Mouse (Mus musculus): ENCODE data around the gene Sag. TPM values are rescaled to one million over a fixed set of nuclear protein-coding genes. Genes with fewer than 3 reads are reported as not detected.

Gene Sag
- total and polyA plus RNA-seq, 3 experiments = 0.19 to 2.0 (median 1.0) TPM

DNA sequence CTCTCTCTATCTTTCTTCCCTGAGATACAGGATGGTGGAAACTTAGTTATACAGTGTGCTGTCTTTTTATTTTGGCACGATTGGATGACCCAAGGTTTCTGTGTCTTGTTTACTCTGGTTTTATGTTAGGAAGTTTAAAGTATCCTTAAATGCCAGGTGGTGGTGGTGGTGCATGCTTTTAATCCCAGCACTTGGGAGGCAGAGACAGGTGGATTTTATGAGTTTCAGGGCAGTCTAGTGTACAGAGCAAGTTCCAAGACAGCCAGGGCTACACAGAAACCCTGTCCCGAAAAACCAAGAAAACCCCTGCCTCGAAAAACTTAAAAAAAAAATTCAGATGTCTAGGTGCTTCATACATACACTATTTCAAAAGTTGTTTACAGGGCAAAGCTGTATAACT is 75.6 kb downstream of the Sag start:
- Histone ChIP-seq H3K9me3 (replicated peaks; ENCODE audit: low read length) (no peaks in the 10 kb centered on the region), H3K27me3 (replicated peaks) (no peaks in the 10 kb centered on the region), H3K4me3 (replicated peaks in 1 of 3; ENCODE audit: low read depth in 2 of 3, low read length in 2 of 3, poor library complexity in 1 of 3) (no peak overlapping the region), H3K9ac (ENCODE audit: insufficient read depth, low read depth) (0 out of 2 replicates have a peak overlapping the region, but pooled peaks have one; percentile 9), H3K27ac (ENCODE audit: insufficient read depth, low read depth) (no peak overlapping the region), H3K36me3 (replicated peaks in 1 of 2; ENCODE audit: control insufficient read depth in 1 of 2, insufficient read depth in 1 of 2, low read length in 1 of 2) (peaks cover 9 to 48% of the 10 kb centered on the region in 2 experiments), H3K4me1 (ENCODE audit: control insufficient read depth in 1 of 2, insufficient read depth in 2 of 2) (peaks cover 48 to 78% of the 10 kb centered on the region in 2 experiments), H3K79me2 (replicated peaks; ENCODE audit: control insufficient read depth, extremely low read depth, insufficient read depth, poor library complexity, severe bottlenecking) (peaks cover 81% of the 10 kb centered on the region), H3K4me2 (ENCODE audit: insufficient read depth, low read depth, poor library complexity, severe bottlenecking) (peak overlapping the region; percentile 86)
- DNase-seq (ENCODE audit: extremely low read depth) = no peak
- in situ Hi-C loops (cut with MboI; ENCODE audit: low pct_ligation_motif_present, low pct_unique_long_range_greater_than_20kb, low sequenced_read_pairs) (no loop called here), dilution Hi-C loops (cut with MboI; ENCODE audit: extremely low pct_ligation_motif_present, extremely low pct_unique_long_range_greater_than_20kb, low sequenced_read_pairs) (no loop called here)
- TF ChIP-seq SIN3A (IDR thresholded peaks at IDR 0.05; ENCODE audit: low read length) = no peak

DNA sequence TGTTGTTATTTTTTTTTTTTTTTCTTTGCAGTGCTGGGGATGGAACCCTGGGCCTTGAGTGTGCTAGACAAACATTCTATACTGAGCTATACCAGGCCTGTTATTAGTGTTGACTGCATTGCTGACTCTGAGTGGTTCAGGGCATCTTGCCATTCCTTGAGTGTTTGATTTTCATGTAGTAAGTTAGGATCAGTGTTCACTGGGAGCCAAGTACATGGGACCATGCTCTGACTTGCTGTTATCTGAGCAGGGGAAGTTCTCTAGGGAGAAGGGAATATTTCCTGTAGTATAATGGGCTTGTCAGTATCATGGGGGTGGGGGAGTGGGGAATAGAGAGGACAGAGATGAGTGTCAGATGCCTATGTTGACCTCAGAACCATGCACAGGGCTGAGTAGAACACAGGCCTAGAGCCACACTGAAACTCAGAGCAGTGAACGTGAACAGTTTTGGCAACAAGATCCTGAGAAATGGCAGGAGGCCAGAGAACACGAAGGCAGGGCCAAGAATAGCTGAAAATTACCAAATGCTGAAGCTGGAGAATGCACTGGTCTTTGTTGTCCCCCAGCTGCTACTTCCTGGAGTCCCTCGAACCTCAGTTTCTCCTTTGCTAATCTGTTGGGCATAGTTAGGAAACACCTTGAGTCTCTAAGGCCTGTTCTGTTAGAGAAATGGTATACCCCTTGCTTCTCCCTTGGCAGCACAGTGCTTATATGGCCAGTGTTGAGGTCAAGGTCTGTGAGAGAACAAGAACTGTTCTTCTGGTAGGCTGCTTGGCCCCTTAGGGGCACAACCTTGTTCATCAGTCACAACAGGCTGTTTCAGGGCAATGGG is 76.2 kb downstream of the Sag start:
- dilution Hi-C loops (cut with MboI; ENCODE audit: extremely low pct_ligation_motif_present, extremely low pct_unique_long_range_greater_than_20kb, low sequenced_read_pairs) (no loop called here), in situ Hi-C loops (cut with MboI; ENCODE audit: low pct_ligation_motif_present, low pct_unique_long_range_greater_than_20kb, low sequenced_read_pairs) (no loop called here)
- Histone ChIP-seq H3K4me3 (replicated peaks in 1 of 3; ENCODE audit: low read depth in 2 of 3, low read length in 2 of 3, poor library complexity in 1 of 3) (no peak overlapping the region), H3K27me3 (replicated peaks) (no peaks in the 10 kb centered on the region), H3K9ac (ENCODE audit: insufficient read depth, low read depth) (0 out of 2 replicates have a peak overlapping the region, but pooled peaks have one; percentile 13), H3K36me3 (replicated peaks in 1 of 2; ENCODE audit: control insufficient read depth in 1 of 2, insufficient read depth in 1 of 2, low read length in 1 of 2) (peaks cover 12 to 54% of the 10 kb centered on the region in 2 experiments), H3K79me2 (replicated peaks; ENCODE audit: control insufficient read depth, extremely low read depth, insufficient read depth, poor library complexity, severe bottlenecking) (peaks cover 81% of the 10 kb centered on the region), H3K9me3 (replicated peaks; ENCODE audit: low read length) (no peaks in the 10 kb centered on the region), H3K4me1 (ENCODE audit: control insufficient read depth in 1 of 2, insufficient read depth in 2 of 2) (peaks cover 48 to 72% of the 10 kb centered on the region in 2 experiments), H3K27ac (ENCODE audit: insufficient read depth, low read depth) (peak overlapping the region; percentile 74), H3K4me2 (ENCODE audit: insufficient read depth, low read depth, poor library complexity, severe bottlenecking) (peak overlapping the region; percentile 21)
- DNase-seq (ENCODE audit: extremely low read depth) = no peak
- peak; percentile 56; the same call in 1 of the 2 replicates for TF ChIP-seq EP300 (IDR thresholded peaks at IDR 0.05; ENCODE audit: low read length)
- no peak for TF ChIP-seq CHD1 (IDR thresholded peaks at IDR 0.05; ENCODE audit: low read depth, low read length)
- TF ChIP-seq POLR2A (IDR thresholded peaks at IDR 0.05; ENCODE audit: low read depth, low read length) = no peak
- TF ChIP-seq MAFK (IDR thresholded peaks at IDR 0.05; ENCODE audit: insufficient replicate concordance, low read length) = no peak
- peak; percentile 50; the same call in 1 of the 2 replicates for TF ChIP-seq BHLHE40 (IDR thresholded peaks at IDR 0.05; ENCODE audit: low read depth, low read length)
- TF ChIP-seq ELF1 (IDR thresholded peaks at IDR 0.05; ENCODE audit: low read depth, low read length) = 0 out of 2 replicates have a peak, but pooled peaks have one; percentile 22
- TF ChIP-seq PAX5 (IDR thresholded peaks at IDR 0.05; ENCODE audit: low read length) = no peak
- TF ChIP-seq ZNF384 (IDR thresholded peaks at IDR 0.05; ENCODE audit: low read depth, low read length) = peak; percentile 42; the same call in 1 of the 2 replicates
- TF ChIP-seq JUN (IDR thresholded peaks at IDR 0.05; ENCODE audit: insufficient read depth, low read depth, low read length) = no peak; the same call in 1 of the 2 replicates
- no peak for TF ChIP-seq TBP (conservative IDR thresholded peaks at IDR 0.05; ENCODE audit: low read depth, low read length)
- peak; percentile 72; the same call in 1 of the 2 replicates for TF ChIP-seq IRF4 (IDR thresholded peaks at IDR 0.05; ENCODE audit: low read depth, low read length)
- TF ChIP-seq SIN3A (IDR thresholded peaks at IDR 0.05; ENCODE audit: low read length) = no peak

DNA sequence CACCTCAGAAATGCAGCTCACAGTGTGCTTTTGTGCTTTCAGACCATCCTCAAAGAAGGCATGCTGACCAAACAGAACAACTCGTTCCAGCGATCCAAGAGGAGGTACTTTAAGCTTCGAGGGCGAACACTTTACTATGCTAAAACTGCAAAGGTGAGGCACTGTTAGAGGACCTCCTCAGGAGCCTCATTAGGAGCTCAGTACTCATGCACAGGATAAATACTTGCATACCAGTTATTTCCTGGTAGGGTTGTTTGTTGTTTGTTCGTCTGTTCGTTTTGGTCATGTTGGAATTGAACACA is 76.8 kb downstream of the Sag start:
- peaks cover 76% of the 10 kb centered on the region for H3K79me2 ChIP-seq (replicated peaks; ENCODE audit: control insufficient read depth, extremely low read depth, insufficient read depth, poor library complexity, severe bottlenecking)
- H3K4me3 ChIP-seq (replicated peaks in 1 of 3; ENCODE audit: low read depth in 2 of 3, low read length in 2 of 3, poor library complexity in 1 of 3) = no peak overlapping the region
- H3K9ac ChIP-seq (ENCODE audit: insufficient read depth, low read depth) = 0 out of 2 replicates have a peak overlapping the region, but pooled peaks have one; percentile 13
- no peak for DNase-seq (ENCODE audit: extremely low read depth)
- dilution Hi-C loops (cut with MboI; ENCODE audit: extremely low pct_ligation_motif_present, extremely low pct_unique_long_range_greater_than_20kb, low sequenced_read_pairs) = no loop called here
- in situ Hi-C loops (cut with MboI; ENCODE audit: low pct_ligation_motif_present, low pct_unique_long_range_greater_than_20kb, low sequenced_read_pairs) = no loop called here
- H3K4me1 ChIP-seq (ENCODE audit: control insufficient read depth in 1 of 2, insufficient read depth in 2 of 2) = peaks cover 45 to 68% of the 10 kb centered on the region in 2 experiments
- peaks cover 12 to 60% of the 10 kb centered on the region in 2 experiments for H3K36me3 ChIP-seq (replicated peaks in 1 of 2; ENCODE audit: control insufficient read depth in 1 of 2, insufficient read depth in 1 of 2, low read length in 1 of 2)
- no peak for TF ChIP-seq HCFC1 (IDR thresholded peaks at IDR 0.05; ENCODE audit: low read depth, low read length)
- TF ChIP-seq ZC3H11A (IDR thresholded peaks at IDR 0.05; ENCODE audit: low read depth, low read length) = no peak
- no peak for TF ChIP-seq POLR2A (IDR thresholded peaks at IDR 0.05; ENCODE audit: low read depth, low read length)
- no peak for TF ChIP-seq USF2 (conservative IDR thresholded peaks at IDR 0.05; ENCODE audit: low read depth, low read length)
- TF ChIP-seq TCF12 (IDR thresholded peaks at IDR 0.05; ENCODE audit: low read depth, low read length) = no peak
- TF ChIP-seq USF1 (IDR thresholded peaks at IDR 0.05; ENCODE audit: low read depth, low read length) = no peak
- peak overlapping the region; percentile 74 for H3K27ac ChIP-seq (ENCODE audit: insufficient read depth, low read depth)
- no peaks in the 10 kb centered on the region for H3K9me3 ChIP-seq (replicated peaks; ENCODE audit: low read length)
- no peaks in the 10 kb centered on the region for H3K27me3 ChIP-seq (replicated peaks)
- H3K4me2 ChIP-seq (ENCODE audit: insufficient read depth, low read depth, poor library complexity, severe bottlenecking) = peak overlapping the region; percentile 21; the same call in 1 of the 2 replicates
